Mouse (Mus musculus) liver, embryonic 11.5 days (tissue): Measurements from ENCODE around the gene Serinc5. TPM values are rescaled to one million over a fixed set of nuclear protein-coding genes. Genes with fewer than 3 reads are reported as not detected.

Source experiments
- ATAC-seq: fragments of 200-750 bp; cut with Nextera tagmentation; replicated peaks from 2 replicates; pipeline ENCODE4 v1.8.0; 2017; ENCODE audit warnings: moderate number of reproducible peaks, mild to moderate bottlenecking, moderate TSS enrichment, moderate library complexity; ENCODE audit not compliant: low FRiP score
- DNase-seq: peaks from one replicate; pipeline ENCODE4 v3.0.0-alpha.2; 2017; ENCODE audit warnings: low spot score
- H3K27ac ChIP-seq: fragments of 300-500 bp; sonication (generic); 2 replicates; pipeline ENCODE4 v1.5.1; 2014; ENCODE audit warnings: mild to moderate bottlenecking, low read depth, low read length, control low read depth
- H3K27me3 ChIP-seq: fragments of 300-500 bp; sonication (generic); replicated peaks from 2 replicates; pipeline ENCODE4 v1.6.1; 2014; ENCODE audit warnings: low read length, mixed read lengths; ENCODE audit not compliant: control insufficient read depth, insufficient read depth
- H3K36me3 ChIP-seq: fragments of 300-500 bp; sonication (generic); 2 replicates; pipeline ENCODE4 v1.6.1; 2014; ENCODE audit warnings: mild to moderate bottlenecking, low read length, moderate library complexity, mixed read lengths; ENCODE audit not compliant: control insufficient read depth, insufficient read depth
- H3K4me1 ChIP-seq: fragments of 300-500 bp; sonication (generic); replicated peaks from 2 replicates; pipeline ENCODE4 v1.6.1; 2014; ENCODE audit warnings: low read length, mixed read lengths; ENCODE audit not compliant: control insufficient read depth, insufficient read depth
- H3K4me2 ChIP-seq: fragments of 300-500 bp; sonication (generic); 2 replicates; pipeline ENCODE4 v1.6.1; 2014; ENCODE audit warnings: mild to moderate bottlenecking, control low read depth, moderate library complexity
- H3K4me3 ChIP-seq: fragments of 300-500 bp; sonication (generic); 2 replicates; pipeline ENCODE4 v1.5.1; 2014; ENCODE audit warnings: low read depth, low read length, control low read depth
- H3K9ac ChIP-seq: fragments of 300-500 bp; sonication (generic); 2 replicates; pipeline ENCODE4 v1.6.1; 2014; ENCODE audit warnings: low read depth, low read length, control low read depth
- H3K9me3 ChIP-seq: fragments of 300-500 bp; sonication (generic); 2 replicates; pipeline ENCODE4 v1.6.1; 2016; ENCODE audit warnings: low read length, inconsistent platforms, mixed read lengths; ENCODE audit not compliant: control insufficient read depth
- WGBS: fragments of 180-500 bp; shearing (Covaris S2); extraction: QIAGEN DNeasy Blood & Tissue Kit; methylation state at CpG from one replicate; pipeline ENCODE4 v1.1.7; 2014; 5-methylcytosine and 5-hydroxymethylcytosine counted together
- polyA plus RNA-seq: library from polyadenylated mRNA; unstranded; fragments of >200 nt; fragmentation: Nextera tagmentation; extraction: Ambion mirVana; gene quantifications from 2 replicates; pipeline ENCODE4 v1.2.1, GENCODE M21; 2014

Serinc5 gene
- polyA plus RNA-seq, 1 experiment from 2014 or later = 27.5 TPM

DNA sequence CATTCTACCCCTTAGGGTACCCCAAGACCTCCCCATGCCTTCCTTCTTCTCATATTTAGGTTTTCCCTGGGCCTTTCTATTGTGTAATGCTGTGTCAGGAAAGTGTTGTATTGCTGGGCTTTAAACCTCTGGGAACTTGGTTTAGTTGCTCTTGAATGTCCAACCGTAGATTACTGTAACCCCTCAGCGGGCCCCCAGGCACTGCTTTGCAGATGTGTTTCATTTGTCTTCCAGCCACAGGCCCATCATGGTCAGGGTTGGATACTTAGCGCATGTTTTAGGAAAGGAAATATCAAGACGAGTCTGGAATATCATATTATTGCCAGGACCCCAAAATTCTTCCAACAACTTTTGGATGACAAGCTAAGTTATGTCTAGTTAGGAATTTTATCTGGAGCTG is 110.1 kb downstream of the Serinc5 start:
- WGBS = 80% methylated on average over 4 of the region's 4 CpGs
- Histone ChIP-seq H3K4me2 (no peak overlapping the region), H3K9ac (no peak overlapping the region), H3K27ac (no peak overlapping the region), H3K4me1 (0 out of 2 replicates have a peak, but pooled peaks cover 2% of the 10 kb centered on the region), H3K4me3 (no peak overlapping the region), H3K36me3 (no peaks in the 10 kb centered on the region), H3K9me3 (no peaks in the 10 kb centered on the region), H3K27me3 (no peaks in the 10 kb centered on the region)
- ATAC-seq = no peak
- DNase-seq = no peak

DNA sequence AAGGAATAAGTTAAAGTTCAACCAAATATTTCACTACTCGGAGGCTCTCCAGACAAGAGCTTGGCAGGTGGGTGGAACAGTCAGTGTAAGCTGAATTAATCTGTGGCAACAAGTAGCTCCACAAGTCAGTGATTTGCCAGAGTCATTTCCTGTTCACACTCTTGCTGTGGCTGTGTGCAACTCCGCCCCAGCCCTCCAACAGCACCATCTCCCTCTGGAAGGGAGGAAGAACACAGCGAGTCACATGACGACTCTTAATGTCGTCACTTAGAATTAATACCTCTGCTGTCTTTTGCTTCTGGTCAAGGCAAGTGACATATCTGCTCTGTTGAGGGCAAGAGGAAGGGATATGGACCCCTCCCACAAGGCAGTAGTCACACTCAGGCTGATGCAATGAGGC is 111.5 kb downstream of the Serinc5 start:
- Histone ChIP-seq H3K9me3 (no peaks in the 10 kb centered on the region), H3K9ac (no peak overlapping the region), H3K36me3 (no peaks in the 10 kb centered on the region), H3K27me3 (no peaks in the 10 kb centered on the region), H3K4me3 (no peak overlapping the region), H3K4me2 (no peak overlapping the region), H3K27ac (no peak overlapping the region), H3K4me1 (0 out of 2 replicates have a peak, but pooled peaks cover 2% of the 10 kb centered on the region)
- 44% methylated on average over 5 of the region's 5 CpGs for WGBS
- DNase-seq (no peak), ATAC-seq (no peak)

DNA sequence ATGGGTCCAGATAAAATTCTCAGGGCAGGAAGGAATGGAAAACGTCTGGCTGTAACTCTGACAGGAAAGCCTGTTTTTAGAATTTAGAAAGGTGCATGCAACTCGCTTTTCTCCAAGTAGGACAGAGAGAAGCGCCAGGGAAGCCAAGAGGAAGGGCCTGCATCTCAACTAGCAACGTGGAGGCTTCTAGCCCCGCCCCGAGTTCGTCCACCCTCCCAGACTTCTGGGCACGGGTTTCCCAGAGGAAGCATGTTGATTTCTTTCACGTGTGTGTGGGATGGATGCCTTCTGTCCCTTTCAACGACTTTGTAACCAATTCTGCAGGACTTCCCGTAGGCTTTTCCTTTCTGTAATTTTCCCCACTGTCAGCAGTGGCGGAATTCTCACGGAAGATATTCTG is 118.9 kb downstream of the Serinc5 start:
- Histone ChIP-seq H3K4me2 (no peak overlapping the region), H3K36me3 (no peaks in the 10 kb centered on the region), H3K4me1 (no peaks in the 10 kb centered on the region), H3K9me3 (no peaks in the 10 kb centered on the region), H3K27me3 (0 out of 2 replicates have a peak, but pooled peaks cover 2% of the 10 kb centered on the region), H3K4me3 (no peak overlapping the region), H3K27ac (no peak overlapping the region), H3K9ac (no peak overlapping the region)
- no peak for ATAC-seq
- WGBS = 59% methylated on average over 13 of the region's 13 CpGs
- DNase-seq = no peak

DNA sequence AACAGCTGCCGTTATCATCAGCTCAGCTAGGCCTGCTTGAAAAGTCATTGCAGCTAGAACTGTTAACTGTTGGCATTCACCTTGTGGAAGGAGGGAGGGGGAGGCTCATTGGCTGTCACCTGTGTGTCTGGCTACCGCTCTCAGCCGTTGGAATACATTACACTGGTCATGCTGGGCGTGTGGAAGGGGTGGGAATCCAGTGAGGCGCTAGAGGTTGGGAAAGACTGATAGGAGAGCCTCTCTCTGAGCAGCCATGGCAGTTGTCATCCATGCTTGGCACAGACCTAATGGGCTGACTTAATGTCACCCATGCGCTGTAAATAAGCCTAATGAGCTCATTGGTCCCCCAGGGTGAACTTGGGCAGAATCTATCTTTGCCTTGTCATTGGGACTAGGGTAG is 120.9 kb downstream of the Serinc5 start:
- Histone ChIP-seq H3K4me1 (no peaks in the 10 kb centered on the region), H3K27me3 (0 out of 2 replicates have a peak, but pooled peaks cover 2% of the 10 kb centered on the region), H3K27ac (no peak overlapping the region), H3K36me3 (no peaks in the 10 kb centered on the region), H3K9ac (no peak overlapping the region), H3K9me3 (no peaks in the 10 kb centered on the region), H3K4me2 (no peak overlapping the region), H3K4me3 (no peak overlapping the region)
- DNase-seq (no peak), ATAC-seq (no peak)
- WGBS = 69% methylated on average over 6 of the region's 6 CpGs

DNA sequence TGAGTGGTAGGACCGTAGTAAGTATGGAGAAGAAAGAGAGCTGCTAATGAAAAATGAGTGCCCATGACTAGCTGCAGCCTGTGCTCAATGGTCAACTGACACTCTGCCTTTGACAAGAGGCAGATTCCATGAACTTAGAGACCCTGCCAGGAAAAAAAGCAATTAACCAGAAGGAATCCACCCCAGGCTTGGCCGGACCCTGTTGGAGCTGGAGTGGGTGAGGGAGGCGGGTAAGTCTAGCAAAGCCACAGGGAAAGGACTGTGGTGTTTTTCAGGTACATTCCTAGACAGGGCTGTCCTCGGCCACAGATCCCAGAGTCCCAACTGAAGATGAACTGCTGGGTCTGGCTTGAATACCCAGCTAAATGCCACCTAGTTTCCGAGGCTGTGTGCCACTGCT is 121.9 kb downstream of the Serinc5 start:
- H3K9ac ChIP-seq = no peak overlapping the region
- H3K9me3 ChIP-seq = no peaks in the 10 kb centered on the region
- no peak for ATAC-seq
- no peaks in the 10 kb centered on the region for H3K4me1 ChIP-seq
- no peak for DNase-seq
- H3K4me3 ChIP-seq = no peak overlapping the region
- H3K27me3 ChIP-seq = 0 out of 2 replicates have a peak, but pooled peaks cover 2% of the 10 kb centered on the region
- H3K4me2 ChIP-seq = no peak overlapping the region
- no peak overlapping the region for H3K27ac ChIP-seq
- no peaks in the 10 kb centered on the region for H3K36me3 ChIP-seq
- 68% methylated on average over 5 of the region's 5 CpGs for WGBS

DNA sequence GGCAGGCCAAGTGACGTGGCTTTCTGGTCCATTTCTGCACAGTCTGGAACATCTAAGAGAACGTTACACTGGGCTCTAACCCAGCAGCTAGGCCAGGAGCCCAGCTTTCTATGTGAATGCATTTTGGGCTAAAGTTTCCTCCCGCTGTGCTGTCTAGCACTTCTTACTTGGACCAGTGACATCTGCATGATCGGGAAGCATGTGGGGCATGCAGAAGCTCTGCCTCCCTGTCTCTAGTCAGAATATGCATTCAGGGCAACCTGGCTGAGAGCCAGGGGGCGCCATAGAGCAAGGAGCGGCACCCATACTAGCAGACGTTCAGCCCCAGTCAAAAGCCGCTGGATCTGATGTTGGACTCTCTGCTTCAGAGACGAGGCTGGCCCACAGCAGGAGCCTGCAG is 122.4 kb downstream of the Serinc5 start:
- peak; percentile 63; the same call in 1 of the 2 replicates for ATAC-seq
- Histone ChIP-seq H3K4me2 (peak overlapping the region; percentile 34), H3K4me3 (no peak overlapping the region), H3K36me3 (no peaks in the 10 kb centered on the region), H3K27me3 (0 out of 2 replicates have a peak, but pooled peaks cover 2% of the 10 kb centered on the region), H3K4me1 (no peaks in the 10 kb centered on the region), H3K9ac (no peak overlapping the region), H3K27ac (no peak overlapping the region), H3K9me3 (no peaks in the 10 kb centered on the region)
- WGBS = 34% methylated on average over 9 of the region's 9 CpGs
- peak; percentile 64 for DNase-seq

DNA sequence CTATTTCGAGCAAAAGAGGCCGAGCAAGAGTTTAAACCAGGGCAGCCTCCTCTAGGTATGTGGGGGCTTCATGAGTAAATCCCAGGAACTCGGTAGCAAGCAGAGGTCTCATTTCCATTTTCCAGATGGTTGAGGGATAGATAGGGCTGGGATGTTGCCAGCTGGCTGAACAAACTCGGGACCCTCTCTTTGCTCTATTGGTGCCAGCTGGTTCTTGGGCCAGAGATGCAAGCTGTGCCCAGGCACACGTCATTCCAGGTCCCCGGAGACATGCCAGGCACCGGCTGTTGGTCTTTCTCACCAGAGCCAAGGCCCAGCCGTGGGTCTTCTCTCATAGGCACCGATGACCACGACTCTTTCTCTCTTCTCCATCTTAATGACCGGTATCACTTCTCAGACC is 122.8 kb downstream of the Serinc5 start:
- DNase-seq (no peak), ATAC-seq (no peak)
- Histone ChIP-seq H3K27ac (no peak overlapping the region), H3K36me3 (no peaks in the 10 kb centered on the region), H3K4me2 (peak overlapping the region; percentile 34), H3K27me3 (0 out of 2 replicates have a peak, but pooled peaks cover 2% of the 10 kb centered on the region), H3K4me1 (no peaks in the 10 kb centered on the region), H3K9me3 (no peaks in the 10 kb centered on the region), H3K9ac (no peak overlapping the region), H3K4me3 (no peak overlapping the region)
- WGBS = 87% methylated on average over 11 of the region's 11 CpGs

DNA sequence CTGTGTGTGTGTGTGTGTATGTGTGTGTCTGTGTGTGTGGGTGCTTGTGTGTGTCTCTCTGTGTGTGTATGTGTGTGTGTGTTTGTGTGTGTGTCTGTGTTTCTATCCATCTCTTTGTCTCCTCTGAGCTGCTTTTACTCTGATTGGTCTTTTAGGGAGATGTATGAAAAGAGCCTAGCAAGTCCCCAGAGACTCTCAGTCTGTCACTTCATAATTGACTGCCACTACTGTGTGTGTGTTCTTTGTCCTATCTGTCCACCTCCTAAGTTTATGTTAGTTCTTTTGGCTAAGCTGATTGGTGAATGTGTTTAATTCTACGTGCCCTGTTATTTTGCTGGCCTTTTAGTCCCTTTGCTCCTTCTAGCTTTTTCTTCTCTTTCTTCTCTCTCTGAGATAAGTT is 124.8 kb downstream of the Serinc5 start:
- ATAC-seq (no peak), DNase-seq (no peak)
- Histone ChIP-seq H3K27ac (no peak overlapping the region), H3K27me3 (0 out of 2 replicates have a peak, but pooled peaks cover 2% of the 10 kb centered on the region), H3K9me3 (no peaks in the 10 kb centered on the region), H3K4me2 (no peak overlapping the region), H3K9ac (no peak overlapping the region), H3K4me1 (no peaks in the 10 kb centered on the region), H3K4me3 (no peak overlapping the region), H3K36me3 (no peaks in the 10 kb centered on the region)
- WGBS = 78% methylated on average over 1 of the region's 1 CpGs

DNA sequence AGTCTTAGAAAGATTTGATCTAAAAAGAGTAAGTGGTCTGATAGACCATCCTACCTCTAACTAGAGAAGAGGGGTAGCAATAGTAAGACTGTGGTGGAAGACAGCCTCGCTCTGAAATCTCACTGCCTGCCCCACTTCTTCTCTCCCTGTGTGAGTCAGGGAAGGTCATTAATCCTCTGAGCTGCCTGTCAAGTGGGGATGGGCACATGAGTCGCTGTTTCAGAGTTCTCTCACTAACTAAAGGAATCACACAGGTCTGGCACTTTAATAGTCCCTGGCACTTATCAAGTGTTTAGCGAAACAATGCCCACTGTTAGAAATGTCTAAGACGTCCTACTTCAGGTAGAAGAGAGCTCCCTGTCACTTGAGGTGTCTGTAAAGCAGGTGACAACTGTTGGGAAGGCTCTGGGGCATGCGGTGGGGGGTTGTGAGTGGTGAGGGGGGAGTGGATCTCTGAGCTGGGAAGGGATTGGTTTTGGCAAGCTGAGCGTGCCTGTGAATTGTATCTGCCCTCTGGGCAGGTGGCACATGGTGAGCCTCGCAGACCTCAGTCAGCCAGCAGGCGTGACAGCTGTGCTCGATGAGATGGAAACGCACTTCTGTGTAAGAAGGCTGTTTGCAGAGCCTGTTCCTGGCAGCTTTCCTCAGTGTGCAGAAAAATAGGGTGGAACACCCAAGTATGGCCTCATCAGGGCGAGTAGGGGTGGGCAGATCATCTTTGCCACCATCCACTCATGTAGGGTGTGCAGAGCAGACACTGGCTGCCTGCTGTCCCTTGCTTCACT is 125.8 kb downstream of the Serinc5 start:
- H3K4me2 ChIP-seq = no peak overlapping the region
- H3K9me3 ChIP-seq = no peaks in the 10 kb centered on the region
- no peak overlapping the region for H3K4me3 ChIP-seq
- no peak overlapping the region for H3K27ac ChIP-seq
- DNase-seq (no peak), ATAC-seq (no peak)
- 0 out of 2 replicates have a peak, but pooled peaks cover 2% of the 10 kb centered on the region for H3K27me3 ChIP-seq
- H3K36me3 ChIP-seq = no peaks in the 10 kb centered on the region
- H3K4me1 ChIP-seq = no peaks in the 10 kb centered on the region; the same call in 1 of the 2 replicates
- no peak overlapping the region for H3K9ac ChIP-seq
- 64% methylated on average over 11 of the region's 11 CpGs for WGBS
